Mouse (Mus musculus) heart, postnatal 4 days (tissue): Measurements from ENCODE around the gene Ube2i. TPM values are rescaled to one million over a fixed set of nuclear protein-coding genes. Genes with fewer than 3 reads are reported as not detected.

Experiments used
- DNase-seq: peaks from one replicate; pipeline ENCODE4 v3.0.0; 2021
- microRNA-seq, 2 experiments: library from miRNA; unstranded; fragments of <30 nt; microRNA quantifications; one replicate each; pipeline ENCODE4 v1.2.0; 2021 to 2022
- total RNA-seq, 2 experiments: library from RNA; stranded (reverse); gene quantifications; 2 replicates each; pipeline ENCODE4 v1.2.3; 2021

Gene Ube2i
- total RNA-seq, 2 experiments from 2014 or later, result 219 to 221 TPM

DNA sequence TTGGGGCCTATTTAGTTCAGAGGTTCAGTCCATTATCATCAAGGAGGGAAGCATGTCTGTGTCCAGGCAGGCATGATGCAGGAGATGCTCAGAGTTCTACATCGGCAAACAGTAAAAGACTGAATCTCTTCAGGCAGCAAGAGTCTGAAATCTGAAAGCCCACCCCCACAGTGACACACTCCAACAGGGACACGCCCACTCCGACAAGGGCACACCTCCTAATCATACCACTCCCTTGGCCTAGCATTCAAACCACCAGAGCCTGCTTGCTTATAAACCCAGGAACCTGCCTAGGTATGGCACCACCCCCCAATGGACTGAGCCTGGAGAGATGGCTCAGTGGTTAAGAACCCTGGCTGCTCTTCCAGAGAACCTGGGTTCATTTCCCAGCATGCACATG, 59.0 kb downstream of the Ube2i start:
- DNase-seq, result no peak

Small RNA genes lying within 50 kb of the gene (microRNA-seq; reads per million reads assigned to microRNA genes)
- 0.20 to 0.69 reads per million in 2 experiments for gene Mir3547

Other genes with a start within 250 kb of the Ube2i start
- gene Tmem204, start 191.0 kb downstream of the Ube2i start, total RNA-seq, result 10 to 100 TPM; 25.2 to 27.4 TPM
- gene Telo2, start 158.7 kb downstream of the Ube2i start, total RNA-seq, result 10 to 100 TPM; 16.4 to 17.5 TPM
- gene Ptx4, start 153.9 kb downstream of the Ube2i start, total RNA-seq, result 1 to 10 TPM; 1.4 TPM
- 10 to 100 TPM; 25.2 to 25.6 TPM for gene Clcn7, start 141.2 kb downstream of the Ube2i start, total RNA-seq
- not detected for gene Ccdc154, start 112.2 kb downstream of the Ube2i start, total RNA-seq
- gene Gm38655, start 99.2 kb downstream of the Ube2i start, total RNA-seq, result not detected
- gene BC003965, start 90.1 kb downstream of the Ube2i start, total RNA-seq, result 10 to 100 TPM; 14.4 to 17.5 TPM
- gene Unkl, start 86.2 kb downstream of the Ube2i start, total RNA-seq, result 10 to 100 TPM in 1 of 2 experiments, 1 to 10 TPM in 1; 8.5 to 10.4 TPM
- gene Gnptg, start 34.5 kb downstream of the Ube2i start, total RNA-seq, result 10 to 100 TPM; 11.2 to 14.9 TPM
- 10 to 100 TPM; 12.7 to 14.0 TPM for gene Tsr3, start 34.5 kb downstream of the Ube2i start, total RNA-seq
- under 1 TPM; 0.14 to 0.31 TPM for gene Baiap3, start 18.3 kb downstream of the Ube2i start, total RNA-seq
- 1 to 10 TPM; 1.9 to 2.4 TPM for gene Prss34, start 23.8 kb upstream of the Ube2i start, total RNA-seq
- gene Prss28, start 34.0 kb upstream of the Ube2i start, total RNA-seq, result not detected
- gene Prss29, start 44.0 kb upstream of the Ube2i start, total RNA-seq, result not detected
- 1 to 10 TPM; 3.9 to 6.7 TPM for gene Tpsab1, start 70.9 kb upstream of the Ube2i start, total RNA-seq
- gene Tpsb2, start 91.7 kb upstream of the Ube2i start, total RNA-seq, result 10 to 100 TPM; 11.1 to 15.7 TPM
- under 1 TPM in 1 of 2 experiments, not detected in 1; 0.24 TPM for gene Tpsg1, start 94.7 kb upstream of the Ube2i start, total RNA-seq
- 10 to 100 TPM; 14.5 to 19.1 TPM for gene Cacna1h, start 159.2 kb upstream of the Ube2i start, total RNA-seq
- under 1 TPM in 1 of 2 experiments, not detected in 1; 0.26 TPM for gene Tekt4, start 180.0 kb upstream of the Ube2i start, total RNA-seq
- gene Sstr5, start 222.7 kb upstream of the Ube2i start, total RNA-seq, result not detected